ENCODE assay signal across 8 mouse cellular contexts in the genomic region with DNA sequence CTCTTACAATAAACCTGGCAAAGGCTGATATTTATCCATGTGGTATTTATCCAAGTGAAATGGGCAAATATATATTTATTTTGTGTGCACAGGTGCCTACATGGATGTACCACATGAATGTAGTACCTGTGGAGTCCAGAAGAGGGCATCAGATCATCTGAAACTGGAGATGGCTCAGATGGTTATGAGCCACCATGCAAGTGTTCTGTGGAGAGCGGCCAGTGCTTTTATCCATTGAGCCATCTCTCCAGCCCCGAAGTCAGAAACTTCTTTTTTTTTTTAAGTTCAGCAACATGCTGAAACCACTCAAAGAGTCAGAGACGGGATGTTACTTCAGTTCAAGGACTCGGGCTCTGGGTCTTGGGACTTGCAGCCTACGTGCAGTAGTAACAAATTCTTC. TPM values are rescaled to one million over a fixed set of nuclear protein-coding genes. Genes with fewer than 3 reads are reported as not detected.
A peak's percentile ranks its signal among the peaks of the same experiment; 100 is the strongest.
DNase-seq lines count a peak whose midpoint lies in the region; ATAC-seq and TF ChIP-seq lines count a peak whose summit lies in the region.
"Had no signal": no experiment of that assay in that cellular context is flagged by ENCODE, and none has a peak within 500 bp of the region (broad histone marks: within the 10 kb centered on the region; RNA-seq: fewer than 3 reads in every experiment).

No protein-coding gene starts in this region.

- 38% methylated on average over 5 of the region's 5 CpGs for WGBS in lung, postnatal 0 days

- peak; percentile 58 for DNase-seq in CD4-positive helper T cell, adult 2 months (ENCODE audit: low read depth, low spot score)
- DNase-seq in ES-E14 (ENCODE audit: low read depth, low spot score): peak; percentile 46
- peak; percentile 33 to 44 for DNase-seq in cerebellum, adult 18-20 months
- DNase-seq in gastrocnemius, postnatal 10 days: peak; percentile 43
- DNase-seq in layer of hippocampus, adult 2 months (ENCODE audit: low spot score in 2 of 2): peak; percentile 66 to 71
- peak; percentile 81 for DNase-seq in lung, postnatal 0 days (ENCODE audit: low spot score)
- DNase-seq in spleen, adult 12 weeks (ENCODE audit: low spot score): peak; percentile 45

- no peaks in the 10 kb centered on the region for H3K9me3 ChIP-seq in ES-E14 (ENCODE audit: control insufficient read depth, insufficient read depth, low read depth, low read length)
- H3K9me3 ChIP-seq in lung, postnatal 0 days (ENCODE audit: low read length): no peaks in the 10 kb centered on the region
- H3K9me3 ChIP-seq: limb, embryonic 15.5 days had no signal

- H3K27ac ChIP-seq in ES-E14 (ENCODE audit: insufficient read depth, low read depth, low read length, poor library complexity, severe bottlenecking): no peak overlapping the region
- H3K27ac ChIP-seq in layer of hippocampus, adult 2 months: no peak overlapping the region
- H3K27ac ChIP-seq in lung, postnatal 0 days (ENCODE audit: low read length): no peak overlapping the region
- H3K27ac ChIP-seq: limb, embryonic 15.5 days had no signal

- in situ Hi-C loops in ES-E14 (cut with MboI; ENCODE audit: low sequenced_read_pairs in 2 of 2, unreplicated experiment in 2 of 2): no loop called here

- H3K36me3 ChIP-seq in ES-E14 (ENCODE audit: control insufficient read depth, insufficient read depth, low read length, poor library complexity, severe bottlenecking): no peaks in the 10 kb centered on the region
- no peaks in the 10 kb centered on the region for H3K36me3 ChIP-seq in lung, postnatal 0 days (ENCODE audit: insufficient read depth, low read length)
- H3K36me3 ChIP-seq: limb, embryonic 15.5 days had no signal

- H3K4me2 ChIP-seq in lung, postnatal 0 days (replicated peaks; ENCODE audit: low read depth, low read length): no peak overlapping the region
- H3K4me2 ChIP-seq: limb, embryonic 15.5 days had no signal

- H3K9ac ChIP-seq in ES-E14 (ENCODE audit: insufficient read depth, low read depth, low read length, poor library complexity, severe bottlenecking): no peak overlapping the region
- H3K9ac ChIP-seq in lung, postnatal 0 days (replicated peaks; ENCODE audit: low read depth): no peak overlapping the region
- H3K9ac ChIP-seq: limb, embryonic 15.5 days had no signal

- no peaks in the 10 kb centered on the region for H3K27me3 ChIP-seq in lung, postnatal 0 days (replicated peaks; ENCODE audit: insufficient read depth, low read length)

- no peak overlapping the region for H3K4me3 ChIP-seq in ES-E14 (ENCODE audit: insufficient read depth in 1 of 2, low read depth in 1 of 2, low read length in 2 of 2, poor library complexity in 1 of 2, severe bottlenecking in 1 of 2)
- no peak overlapping the region for H3K4me3 ChIP-seq in layer of hippocampus, adult 2 months
- H3K4me3 ChIP-seq in lung, postnatal 0 days (ENCODE audit: low read depth, low read length): no peak overlapping the region
- H3K4me3 ChIP-seq: limb, embryonic 15.5 days had no signal

- peak; percentile 84 for TF ChIP-seq CTCF in layer of hippocampus, adult 2 months (conservative IDR thresholded peaks at IDR 0.05)
- TF ChIP-seq CTCF in lung, postnatal 0 days (IDR thresholded peaks at IDR 0.05): peak; percentile 81

- no peak for ATAC-seq in lung, postnatal 0 days

- H3K4me1 ChIP-seq in ES-E14 (ENCODE audit: control insufficient read depth in 2 of 2, insufficient read depth in 2 of 2, low read length in 2 of 2, poor library complexity in 1 of 2): no peaks in the 10 kb centered on the region
- no peaks in the 10 kb centered on the region for H3K4me1 ChIP-seq in lung, postnatal 0 days (ENCODE audit: insufficient read depth, low read depth, low read length)
- H3K4me1 ChIP-seq: limb, embryonic 15.5 days had no signal

- TF ChIP-seq EP300 in lung, postnatal 0 days (IDR thresholded peaks at IDR 0.05): no peak

TF ChIP-seq in ES-E14, 5 proteins besides CTCF, POLR2A, EP300 and RAD21:
- TF ChIP-seq ZNF384 (IDR thresholded peaks at IDR 0.05; ENCODE audit: low read depth, low read length): no peak
- TF ChIP-seq MAFK (IDR thresholded peaks at IDR 0.05; ENCODE audit: insufficient read depth, low read depth, low read length): no peak
- TF ChIP-seq ZC3H11A (IDR thresholded peaks at IDR 0.05; ENCODE audit: borderline replicate concordance, low read depth, low read length): peak; percentile 35; the same call in 1 of the 2 replicates
- no peak for TF ChIP-seq HCFC1 (IDR thresholded peaks at IDR 0.05; ENCODE audit: borderline replicate concordance, insufficient read depth, low read length)

RNA-seq across cellular contexts. Expression of a gene that starts 39.6 kb away (rescaled TPM):
- 0.09 and 0.42 TPM in 2 replicates for total RNA-seq in ES-E14 (2012; rRNA removed)
- total RNA-seq in gastrocnemius, postnatal 10 days (2021): under 1 TPM in 1 of 2 experiments, not detected in 1; 0.56 TPM
- total RNA-seq in layer of hippocampus, adult 2 months (2021): 1 to 10 TPM; 1.5 to 3.5 TPM
- polyA plus RNA-seq in lung, postnatal 0 days (2015; fragmentation: Nextera tagmentation; extraction: Ambion mirVana): 0.37 and 0.78 TPM in 2 replicates
